Mouse (Mus musculus): Measurements from ENCODE around the gene Spaar. TPM values are rescaled to one million over a fixed set of nuclear protein-coding genes. Genes with fewer than 3 reads are reported as not detected.
"Not testable (repeated sequence)": the region's sequence is repeated elsewhere in the genome, so short reads cannot be mapped to it uniquely, and the experiment has no call there.

Gene Spaar
- polyA plus RNA-seq, 1 experiment from 2014 or later: 0.04 TPM

DNA sequence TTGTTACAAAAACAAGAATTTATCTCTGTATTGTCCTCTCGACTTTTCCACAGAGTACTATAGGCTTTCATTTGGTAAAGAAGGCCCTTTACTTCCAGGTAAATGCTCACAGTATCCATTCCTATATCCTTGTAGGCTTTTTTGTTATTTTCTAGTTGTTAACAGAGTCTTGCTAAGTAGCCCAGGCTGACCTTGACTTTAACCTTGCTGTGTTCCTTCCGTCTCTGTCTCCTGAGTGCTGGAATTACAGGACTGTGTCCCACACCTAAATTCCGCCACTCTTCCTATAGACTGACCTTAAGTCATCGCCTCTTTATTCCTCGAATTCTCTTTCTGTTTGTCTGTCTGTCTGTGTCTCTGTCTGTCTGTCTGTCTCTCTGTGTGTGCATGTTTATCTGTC, 38.5 kb downstream of the Spaar start:
- Histone ChIP-seq H3K27ac (ENCODE audit: low read depth, low read length) (no peak overlapping the region), H3K4me2 (ENCODE audit: low read length) (no peak overlapping the region), H3K9me3 (ENCODE audit: control insufficient read depth, low read length) (no peaks in the 10 kb centered on the region), H3K27me3 (replicated peaks; ENCODE audit: control insufficient read depth, insufficient read depth, low read length) (no peaks in the 10 kb centered on the region), H3K36me3 (ENCODE audit: control insufficient read depth, insufficient read depth, low read length) (no peaks in the 10 kb centered on the region), H3K9ac (ENCODE audit: low read depth, low read length) (no peak overlapping the region), H3K4me1 (ENCODE audit: control insufficient read depth, insufficient read depth, low read depth, low read length) (no peaks in the 10 kb centered on the region), H3K4me3 (ENCODE audit: low read length) (no peak overlapping the region)
- no peak for ATAC-seq
- WGBS: 84% methylated on average over 5 of the region's 5 CpGs

DNA sequence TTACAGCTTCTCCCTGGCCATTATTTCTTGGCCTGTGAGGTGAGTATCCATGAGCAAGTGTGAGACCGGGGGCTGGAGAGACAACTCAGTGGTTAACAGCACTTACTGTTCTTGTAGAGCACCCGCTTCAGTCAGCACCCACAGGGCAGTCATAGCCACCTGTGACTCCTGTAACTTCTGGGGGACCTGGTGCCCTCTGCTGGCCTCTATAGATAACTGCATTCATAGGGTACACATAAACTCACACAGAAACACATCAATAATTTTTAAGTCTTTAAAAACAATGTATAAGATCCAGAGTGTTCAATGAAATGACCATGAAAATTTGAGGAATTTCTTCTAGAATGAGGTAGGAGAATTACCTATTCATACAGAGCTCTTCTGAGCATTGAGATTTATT, 39.5 kb downstream of the Spaar start:
- 92% methylated on average over 2 of the region's 2 CpGs for WGBS

DNA sequence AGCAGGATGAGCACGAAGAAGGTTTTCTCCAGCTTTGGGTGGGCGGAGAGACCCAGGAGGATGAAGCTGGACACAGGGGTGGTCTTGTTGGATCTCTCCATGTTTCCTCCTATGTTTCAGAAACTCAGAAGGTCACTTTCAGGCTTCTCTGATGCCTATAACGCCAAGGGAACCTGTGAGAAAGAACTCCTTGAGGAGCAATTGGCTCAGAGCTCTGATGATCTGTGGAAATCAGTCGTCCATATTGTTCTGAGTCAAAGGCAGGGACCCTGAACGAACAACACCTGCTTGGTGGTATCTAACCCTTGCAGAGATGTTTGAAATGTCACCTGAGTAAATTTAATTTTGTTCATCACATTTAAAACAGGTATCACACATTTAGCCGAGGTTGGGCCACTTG, 41.1 kb downstream of the Spaar start, which contains the start of gene Olfr159:
Gene Olfr159 (minus strand): TSS at position 101 of the 400 bp plus-strand sequence.
- Histone ChIP-seq H3K4me1 (ENCODE audit: control insufficient read depth, insufficient read depth, low read depth, low read length) (no peaks in the 10 kb centered on the region), H3K36me3 (ENCODE audit: control insufficient read depth, insufficient read depth, low read length) (no peaks in the 10 kb centered on the region), H3K4me3 (ENCODE audit: low read length) (no peak within 1 kb of the TSS), H3K4me2 (ENCODE audit: low read length) (no peak within 1 kb of the TSS), H3K9ac (ENCODE audit: low read depth, low read length) (no peak within 1 kb of the TSS), H3K27ac (ENCODE audit: low read depth, low read length) (no peak within 1 kb of the TSS), H3K9me3 (ENCODE audit: control insufficient read depth, low read length) (no peaks in the 10 kb centered on the region), H3K27me3 (replicated peaks; ENCODE audit: control insufficient read depth, insufficient read depth, low read length) (no peaks in the 10 kb centered on the region)
- 84% methylated on average over 6 of the region's 6 CpGs for WGBS
- ATAC-seq: no peak

More for the DNA sequence above, 39.5 kb downstream of the Spaar start:
- H3K4me3 ChIP-seq (ENCODE audit: low read length): no peak overlapping the region
- H3K27me3 ChIP-seq (replicated peaks; ENCODE audit: control insufficient read depth, insufficient read depth, low read length): no peaks in the 10 kb centered on the region
- no peak for ATAC-seq
- H3K27ac ChIP-seq (ENCODE audit: low read depth, low read length): no peak overlapping the region
- H3K9me3 ChIP-seq (ENCODE audit: control insufficient read depth, low read length): no peaks in the 10 kb centered on the region
- H3K36me3 ChIP-seq (ENCODE audit: control insufficient read depth, insufficient read depth, low read length): no peaks in the 10 kb centered on the region
- no peak overlapping the region for H3K4me2 ChIP-seq (ENCODE audit: low read length)
- H3K9ac ChIP-seq (ENCODE audit: low read depth, low read length): no peak overlapping the region
- H3K4me1 ChIP-seq (ENCODE audit: control insufficient read depth, insufficient read depth, low read depth, low read length): no peaks in the 10 kb centered on the region

DNA sequence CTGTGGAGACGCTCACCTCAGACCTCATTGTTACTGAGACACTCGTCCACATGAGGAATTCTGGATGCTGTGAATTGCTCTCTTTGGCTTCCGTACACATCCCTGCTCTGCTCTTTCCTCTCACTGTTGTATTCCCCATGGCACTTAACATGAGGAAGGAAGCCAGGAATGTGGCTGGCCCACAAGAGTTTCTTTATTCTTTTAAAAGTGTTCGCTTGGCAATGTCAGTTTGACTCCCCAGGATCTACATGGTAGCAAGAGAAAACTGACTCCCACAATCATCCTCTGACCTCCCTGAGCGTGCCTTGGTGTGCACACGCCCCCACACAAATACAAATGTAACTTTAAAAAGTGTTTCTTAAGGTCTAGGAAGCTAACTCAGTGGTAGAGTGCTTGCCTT, 41.8 kb downstream of the Spaar start:
- no peaks in the 10 kb centered on the region for H3K4me1 ChIP-seq (ENCODE audit: control insufficient read depth, insufficient read depth, low read depth, low read length)
- H3K36me3 ChIP-seq (ENCODE audit: control insufficient read depth, insufficient read depth, low read length): no peaks in the 10 kb centered on the region
- H3K9me3 ChIP-seq (ENCODE audit: control insufficient read depth, low read length): no peaks in the 10 kb centered on the region
- H3K27ac ChIP-seq (ENCODE audit: low read depth, low read length): no peak overlapping the region
- no peak overlapping the region for H3K9ac ChIP-seq (ENCODE audit: low read depth, low read length)
- WGBS: 58% methylated on average over 6 of the region's 6 CpGs
- H3K4me3 ChIP-seq (ENCODE audit: low read length): no peak overlapping the region
- no peak overlapping the region for H3K4me2 ChIP-seq (ENCODE audit: low read length)
- no peak for ATAC-seq
- H3K27me3 ChIP-seq (replicated peaks; ENCODE audit: control insufficient read depth, insufficient read depth, low read length): no peaks in the 10 kb centered on the region

DNA sequence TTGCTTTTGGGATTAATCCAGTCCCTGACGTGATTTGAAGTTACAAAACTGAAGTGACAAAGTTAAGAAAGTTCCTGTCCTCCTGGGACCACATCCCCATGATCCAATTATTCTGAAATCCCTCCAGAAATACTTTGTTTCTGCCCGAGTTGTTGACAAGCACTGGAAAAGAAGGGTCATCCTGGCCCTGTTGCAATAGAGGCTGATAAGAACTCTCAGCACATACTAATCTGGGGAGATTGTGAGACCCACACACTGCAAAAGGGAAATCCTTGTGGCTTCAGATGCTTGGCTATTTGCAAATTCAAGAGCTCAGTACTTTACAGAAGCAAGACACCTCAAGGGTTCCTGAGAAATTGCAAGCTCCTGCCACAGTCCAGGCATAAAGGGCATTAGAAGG, 42.5 kb downstream of the Spaar start:
- H3K27me3 ChIP-seq (replicated peaks; ENCODE audit: control insufficient read depth, insufficient read depth, low read length): no peaks in the 10 kb centered on the region
- no peaks in the 10 kb centered on the region for H3K36me3 ChIP-seq (ENCODE audit: control insufficient read depth, insufficient read depth, low read length)
- H3K9ac ChIP-seq (ENCODE audit: low read depth, low read length): no peak overlapping the region
- no peak for ATAC-seq
- WGBS: 51% methylated on average over 2 of the region's 2 CpGs
- H3K4me2 ChIP-seq (ENCODE audit: low read length): no peak overlapping the region
- H3K4me3 ChIP-seq (ENCODE audit: low read length): no peak overlapping the region
- H3K9me3 ChIP-seq (ENCODE audit: control insufficient read depth, low read length): no peaks in the 10 kb centered on the region
- H3K27ac ChIP-seq (ENCODE audit: low read depth, low read length): no peak overlapping the region
- H3K4me1 ChIP-seq (ENCODE audit: control insufficient read depth, insufficient read depth, low read depth, low read length): no peaks in the 10 kb centered on the region

DNA sequence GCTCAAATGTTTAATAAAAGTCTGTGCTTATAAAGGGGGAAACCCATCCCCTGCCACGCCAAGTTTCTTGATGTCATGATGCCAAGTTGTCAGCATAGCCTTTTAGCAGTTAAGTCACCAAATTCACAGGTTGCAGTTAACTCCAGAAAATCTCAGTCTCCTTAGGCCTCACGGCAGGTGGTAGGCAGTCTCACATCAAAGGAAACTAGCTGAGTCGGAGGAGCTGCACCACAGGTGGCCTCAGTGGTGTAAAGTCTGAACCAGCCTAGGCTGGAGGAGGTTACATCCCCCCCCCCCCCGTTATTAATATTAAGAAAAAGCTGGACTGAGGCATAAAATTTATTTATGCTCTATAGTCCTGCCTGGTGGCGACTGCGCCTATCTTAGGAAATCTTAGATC, 65.5 kb downstream of the Spaar start:
- no peak for ATAC-seq

DNA sequence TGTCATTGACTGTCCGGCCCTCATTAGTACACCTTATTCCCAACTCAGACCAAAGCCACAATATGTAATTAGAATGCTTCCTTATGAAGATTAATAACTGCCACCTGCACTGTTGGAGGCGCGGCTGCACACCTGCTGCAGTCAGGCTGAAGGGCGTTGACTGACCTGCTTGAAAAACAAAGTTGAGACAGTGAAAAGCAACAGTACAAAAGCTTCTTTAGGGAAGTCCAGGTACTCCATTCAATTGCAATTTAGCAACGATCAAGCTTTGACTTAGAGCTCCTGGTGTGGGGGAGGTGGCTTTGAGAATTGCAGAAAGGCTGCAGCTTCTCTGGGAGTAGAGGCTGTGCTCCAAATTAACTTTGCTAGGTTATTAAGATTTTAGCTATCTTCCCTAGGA, 66.0 kb downstream of the Spaar start:
- not testable (repeated sequence) for H3K27ac ChIP-seq (ENCODE audit: low read depth, low read length); H3K4me1 ChIP-seq (ENCODE audit: control insufficient read depth, insufficient read depth, low read depth, low read length); ATAC-seq; H3K27me3 ChIP-seq (replicated peaks; ENCODE audit: control insufficient read depth, insufficient read depth, low read length); H3K9me3 ChIP-seq (ENCODE audit: control insufficient read depth, low read length); H3K4me3 ChIP-seq (ENCODE audit: low read length); H3K9ac ChIP-seq (ENCODE audit: low read depth, low read length); H3K36me3 ChIP-seq (ENCODE audit: control insufficient read depth, insufficient read depth, low read length); H3K4me2 ChIP-seq (ENCODE audit: low read length)
- 89% methylated on average over 5 of the region's 5 CpGs for WGBS

More for the DNA sequence above, 65.5 kb downstream of the Spaar start:
- no peaks in the 10 kb centered on the region for H3K27me3 ChIP-seq (replicated peaks; ENCODE audit: control insufficient read depth, insufficient read depth, low read length)
- no peaks in the 10 kb centered on the region for H3K4me1 ChIP-seq (ENCODE audit: control insufficient read depth, insufficient read depth, low read depth, low read length)
- H3K27ac ChIP-seq (ENCODE audit: low read depth, low read length): no peak overlapping the region
- H3K4me3 ChIP-seq (ENCODE audit: low read length): no peak overlapping the region
- H3K36me3 ChIP-seq (ENCODE audit: control insufficient read depth, insufficient read depth, low read length): no peaks in the 10 kb centered on the region
- H3K9ac ChIP-seq (ENCODE audit: low read depth, low read length): no peak overlapping the region
- 0 out of 2 replicates have a peak, but pooled peaks cover 3% of the 10 kb centered on the region for H3K9me3 ChIP-seq (ENCODE audit: control insufficient read depth, low read length)
- no peak overlapping the region for H3K4me2 ChIP-seq (ENCODE audit: low read length)
- WGBS: 75% methylated on average over 6 of the region's 6 CpGs

DNA sequence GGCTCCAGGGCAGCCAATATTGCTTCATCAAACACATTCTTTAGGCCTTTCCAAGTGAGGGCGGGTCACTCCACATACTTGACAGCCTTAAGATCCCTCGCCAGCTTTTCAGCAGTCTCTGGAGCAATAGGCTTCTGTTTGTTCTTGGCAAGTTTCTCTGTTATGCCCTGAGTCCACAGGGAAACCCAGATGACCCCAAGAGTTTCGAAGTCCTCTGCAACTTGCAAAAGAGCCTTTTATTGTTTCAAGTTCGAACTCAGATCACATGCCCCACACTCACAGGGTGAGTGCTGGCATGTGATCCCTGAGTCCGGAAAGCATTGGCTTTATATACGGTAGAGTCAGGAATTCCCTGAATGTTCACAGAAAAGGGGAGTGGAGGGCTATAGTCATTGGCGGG, 69.1 kb downstream of the Spaar start:
- Histone ChIP-seq H3K27me3 (replicated peaks; ENCODE audit: control insufficient read depth, insufficient read depth, low read length) (no peaks in the 10 kb centered on the region), H3K9me3 (ENCODE audit: control insufficient read depth, low read length) (0 out of 2 replicates have a peak, but pooled peaks cover 3% of the 10 kb centered on the region), H3K4me2 (ENCODE audit: low read length) (no peak overlapping the region), H3K4me1 (ENCODE audit: control insufficient read depth, insufficient read depth, low read depth, low read length) (no peaks in the 10 kb centered on the region), H3K36me3 (ENCODE audit: control insufficient read depth, insufficient read depth, low read length) (no peaks in the 10 kb centered on the region), H3K9ac (ENCODE audit: low read depth, low read length) (no peak overlapping the region), H3K27ac (ENCODE audit: low read depth, low read length) (no peak overlapping the region), H3K4me3 (ENCODE audit: low read length) (no peak overlapping the region)
- no peak for ATAC-seq
- 79% methylated on average over 7 of the region's 7 CpGs for WGBS

All from hindbrain, embryonic 16.5 days (tissue).